Mouse (Mus musculus): Measurements from ENCODE around the gene Tbx3. TPM values are rescaled to one million over a fixed set of nuclear protein-coding genes. Genes with fewer than 3 reads are reported as not detected.

Gene Tbx3
- polyA plus RNA-seq (2012; rRNA removed): 2.0 TPM in 2 replicates

GRCm38 (mm10) chr5:119670566-119671108 is at the start of gene Tbx3:
Gene Tbx3, plus strand, starts transcription at chr5:119670669.

Other genes with a start within 250 kb of the Tbx3 start
- gene Tbx5, start 162.0 kb downstream of the Tbx3 start, polyA plus RNA-seq (2012; rRNA removed): 0.01 TPM in 1 of 2 replicates, not detected in the other

Measured in liver, embryonic 18 days (tissue).